Mouse (Mus musculus): ENCODE measurements around the gene Cend1.

Gene Cend1

GRCm38 (mm10) chr7:141443081-141443821 lies 14.0 kb upstream of the Cend1 start:
- DNase-seq (ENCODE audit: low read depth): no peak

GRCm38 (mm10) chr7:141442199-141442598 lies 12.9 kb upstream of the Cend1 start:
- DNase-seq (ENCODE audit: low read depth): no peak

- no peak for DNase-seq (ENCODE audit: low read depth)
Measured at GRCm38 (mm10) chr7:141441460-141441859, 12.2 kb upstream of the Cend1 start.

GRCm38 (mm10) chr7:141440613-141441012 lies 11.3 kb upstream of the Cend1 start:
- no peak for DNase-seq (ENCODE audit: low read depth)

GRCm38 (mm10) chr7:141439811-141440210 lies 10.5 kb upstream of the Cend1 start:
- no peak for DNase-seq (ENCODE audit: low read depth)

- no peak for DNase-seq (ENCODE audit: low read depth)
Measured at GRCm38 (mm10) chr7:141439140-141439679, 9.9 kb upstream of the Cend1 start.

- DNase-seq (ENCODE audit: low read depth): no peak
Measured at GRCm38 (mm10) chr7:141438201-141438968, 9.1 kb upstream of the Cend1 start.

- peak; percentile 46 for DNase-seq (ENCODE audit: low read depth)
Measured at GRCm38 (mm10) chr7:141437178-141438120, 8.2 kb upstream of the Cend1 start, which contains the start of gene Slc25a22. Gene Slc25a22 (minus strand): TSS chr7:141437892.

GRCm38 (mm10) chr7:141436523-141436892 lies 7.2 kb upstream of the Cend1 start:
- no peak for DNase-seq (ENCODE audit: low read depth)

- no peak for DNase-seq (ENCODE audit: low read depth)
Measured at GRCm38 (mm10) chr7:141435856-141436522, 6.7 kb upstream of the Cend1 start.

- DNase-seq (ENCODE audit: low read depth): no peak
Measured at GRCm38 (mm10) chr7:141435129-141435855, 6.0 kb upstream of the Cend1 start.

- DNase-seq (ENCODE audit: low read depth): no peak
Measured at GRCm38 (mm10) chr7:141434464-141434863, 5.2 kb upstream of the Cend1 start.

GRCm38 (mm10) chr7:141433517-141434400 lies 4.5 kb upstream of the Cend1 start:
- no peak for DNase-seq (ENCODE audit: low read depth)

- no peak for DNase-seq (ENCODE audit: low read depth)
Measured at GRCm38 (mm10) chr7:141432741-141433516, 3.6 kb upstream of the Cend1 start.

GRCm38 (mm10) chr7:141432186-141432611 lies 2.9 kb upstream of the Cend1 start:
- DNase-seq (ENCODE audit: low read depth): no peak

- no peak for DNase-seq (ENCODE audit: low read depth)
Measured at GRCm38 (mm10) chr7:141431434-141432185, 2.3 kb upstream of the Cend1 start.

GRCm38 (mm10) chr7:141430585-141431240 lies 1.4 kb upstream of the Cend1 start:
- no peak for DNase-seq (ENCODE audit: low read depth)
